Mouse (Mus musculus) embryonic stem cell, embryonic (primary cell): ENCODE measurements at regions not wholly inside any gene's neighbourhood (a gene's known extent, or its start where the extent isn't known, plus 50 kb on each side); places are given as distances from the start of the nearest gene placed in this dataset.
"Not testable (repeated sequence)": the region's sequence is repeated elsewhere in the genome, so short reads cannot be mapped to it uniquely, and the experiment has no call there.

Source experiments
- CTCF ChIA-PET, 4 experiments: fragments of 300-600 bp in 2 of 4; fragments of 350-600 bp in 2 of 4; sonication (Branson Sonifier 250); formaldehyde crosslinking; loops; one replicate each; lab custom pipeline; 2022; ENCODE audit warnings: inconsistent platforms in 2 of 4; lab: Charles Lee
- POLR2A ChIA-PET, 4 experiments: fragments of 300-600 bp in 2 of 4; fragments of 350-600 bp in 2 of 4; sonication (Branson Sonifier 250); formaldehyde crosslinking; loops; one replicate each; lab custom pipeline; 2022; ENCODE audit warnings: antibody characterized with exemption in 4 of 4, inconsistent platforms in 1 of 4; lab: Charles Lee

DNA sequence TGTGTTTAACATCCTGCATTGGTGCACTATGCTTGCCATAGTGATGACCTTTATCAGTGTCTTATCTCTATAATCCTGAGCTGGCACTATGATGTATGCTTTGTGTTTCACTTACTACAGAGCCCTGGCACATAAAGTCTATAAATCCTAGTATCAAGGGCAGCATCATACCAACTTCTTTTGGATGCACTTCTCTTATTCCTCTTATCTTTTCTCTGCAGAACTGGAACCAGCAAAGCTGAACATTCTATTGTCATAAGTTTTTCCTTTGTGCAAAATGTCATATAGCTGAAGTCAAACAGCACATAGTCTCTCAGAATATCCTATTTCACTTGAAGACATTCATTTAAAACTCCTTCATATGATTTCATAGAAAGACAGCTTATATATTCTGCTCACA lies 563.3 kb upstream of the Foxg1 start:
- POLR2A ChIA-PET = no interaction called here
- CTCF ChIA-PET = no interaction called here

DNA sequence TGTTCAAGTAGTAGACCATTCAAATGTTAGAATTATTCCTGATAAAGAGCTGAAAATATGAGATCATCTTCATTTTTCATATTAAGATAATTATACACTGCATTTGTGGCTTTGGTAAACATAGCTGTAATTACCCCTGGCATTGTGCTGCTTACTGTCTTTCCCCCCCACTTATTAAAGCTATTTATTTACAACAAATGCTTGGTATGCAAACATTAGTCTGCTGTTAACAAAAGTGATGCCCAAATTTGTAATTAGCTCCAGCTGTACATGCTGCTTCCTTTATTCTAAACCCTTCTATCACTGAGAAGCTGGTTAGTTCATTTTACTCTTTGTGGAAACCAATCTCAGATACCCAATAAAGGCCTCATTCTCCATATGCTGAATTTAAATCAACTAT lies 562.3 kb upstream of the Foxg1 start:
- ChIA-PET POLR2A (no interaction called here), CTCF (no interaction called here)

DNA sequence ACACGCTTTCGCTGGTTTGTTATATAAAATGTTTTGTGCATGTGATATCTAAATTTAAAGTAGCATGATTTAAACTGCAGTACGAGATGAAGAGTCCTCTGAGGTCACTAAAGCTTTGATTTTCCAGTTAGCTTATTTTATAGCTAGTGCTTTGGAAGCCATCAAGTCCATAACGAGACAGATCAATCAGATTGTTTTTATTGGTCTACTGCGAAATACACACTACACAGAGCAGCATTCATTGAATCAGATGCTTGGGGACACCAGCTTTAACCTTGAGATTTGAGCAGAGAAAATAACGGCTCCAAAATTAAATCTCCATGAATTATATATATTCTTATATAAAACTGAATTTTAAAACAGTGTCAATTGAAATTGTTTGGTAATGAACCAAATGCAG lies 556.2 kb upstream of the Foxg1 start:
- ChIA-PET CTCF (no interaction called here), POLR2A (no interaction called here)

DNA sequence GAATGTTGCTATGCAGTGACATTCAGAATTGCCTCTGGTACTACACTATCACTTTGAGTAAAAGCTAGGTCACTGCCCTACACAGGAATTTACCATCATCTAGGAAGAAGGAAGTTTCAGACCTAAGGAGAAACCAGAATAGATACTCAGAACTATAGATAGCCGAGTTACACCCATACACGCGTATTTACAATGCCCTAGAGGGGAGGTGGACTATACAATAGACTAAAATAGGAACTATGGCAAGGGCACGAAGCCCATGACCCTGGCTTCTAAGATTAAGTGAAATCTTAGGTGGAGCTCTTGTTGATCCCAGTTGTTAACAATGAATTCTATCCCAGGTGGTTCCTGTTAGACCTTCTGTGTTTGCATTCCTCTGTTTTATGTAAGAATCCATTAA lies 529.1 kb upstream of the Foxg1 start:
- POLR2A ChIA-PET = not testable (repeated sequence)
- CTCF ChIA-PET = interaction anchor here in 1 of 4 experiments (0.7 kb wide), 1 partner anchor 1701 kb away, joined by 3 read pairs; no protein-coding TSS in a partner anchor

DNA sequence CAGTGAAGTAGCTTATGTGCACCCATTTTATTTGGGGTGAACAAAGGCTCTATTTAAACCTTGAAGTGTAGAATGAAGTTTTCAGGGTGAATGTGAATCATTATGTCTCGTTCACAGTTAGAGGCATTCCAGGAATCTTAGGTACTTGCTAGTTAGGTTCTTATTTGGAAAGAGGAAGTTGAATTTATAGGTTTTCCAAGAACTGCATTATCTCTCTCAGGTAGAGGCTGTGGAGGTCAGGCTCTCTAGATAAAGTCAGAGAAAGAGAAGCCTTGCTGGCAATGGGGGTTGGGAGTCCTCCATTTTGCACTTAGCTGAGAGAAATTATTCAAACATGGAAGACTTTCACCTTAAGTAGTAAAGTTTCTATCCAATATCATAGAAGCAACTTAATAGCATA lies 528.4 kb upstream of the Foxg1 start:
- CTCF ChIA-PET = interaction anchor here in 1 of 4 experiments (0.7 kb wide), 1 partner anchor 1700 kb away, joined by 3 read pairs; no protein-coding TSS in a partner anchor
- POLR2A ChIA-PET = no interaction called here

DNA sequence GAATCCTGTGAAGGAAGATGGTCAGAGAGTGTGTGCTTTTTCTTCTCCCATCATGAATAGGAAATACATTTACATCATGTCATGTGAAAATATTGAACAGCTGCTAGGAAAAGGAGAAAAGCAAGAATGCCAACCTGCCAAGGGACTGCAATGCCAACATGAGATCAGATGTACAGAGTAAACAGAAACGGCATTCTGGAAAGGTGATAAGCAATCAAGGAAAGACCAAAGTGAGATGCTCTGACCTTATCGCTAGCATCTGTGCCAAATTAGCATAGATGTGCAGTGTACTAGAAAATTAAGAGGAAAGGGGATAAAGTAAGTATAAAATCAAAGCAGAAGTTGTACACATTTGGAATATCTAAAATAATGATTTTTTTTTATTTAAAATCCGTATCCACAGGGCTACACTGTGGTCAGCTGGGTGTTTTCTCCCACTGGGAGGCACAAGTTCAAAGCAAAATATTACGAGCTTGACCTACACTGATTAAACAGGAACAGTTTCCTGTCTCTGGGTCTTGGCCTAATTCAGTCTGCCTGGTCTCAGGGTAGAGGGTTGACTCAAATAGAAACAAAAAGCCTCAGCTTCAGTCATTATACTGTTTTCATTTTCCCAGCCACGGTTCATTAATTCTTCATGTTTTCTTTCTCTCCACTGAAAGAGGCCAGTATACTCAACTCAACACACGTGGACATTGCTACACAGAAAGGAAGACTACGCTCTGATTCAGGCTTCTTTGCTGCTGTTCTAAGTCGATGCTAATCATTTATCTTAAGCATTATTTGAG lies 504.0 kb upstream of the Foxg1 start:
- POLR2A ChIA-PET = no interaction called here
- CTCF ChIA-PET = no interaction called here
